Mouse (Mus musculus) embryo, embryonic 9.5 days (tissue): ENCODE measurements around the gene Sgms1.

ENCODE experiments used
- DNase-seq: peaks from one replicate; pipeline ENCODE4 v3.0.0-alpha.2; 2017; ENCODE audit errors: extremely low spot score

Gene Sgms1

GRCm38 (mm10) chr19:32242153-32242552, 147.4 kb downstream of the Sgms1 start:
- no peak for DNase-seq

GRCm38 (mm10) chr19:32240417-32240990, 149.0 kb downstream of the Sgms1 start:
- no peak for DNase-seq

GRCm38 (mm10) chr19:32239925-32240324, 149.6 kb downstream of the Sgms1 start:
- DNase-seq, result no peak

DNA sequence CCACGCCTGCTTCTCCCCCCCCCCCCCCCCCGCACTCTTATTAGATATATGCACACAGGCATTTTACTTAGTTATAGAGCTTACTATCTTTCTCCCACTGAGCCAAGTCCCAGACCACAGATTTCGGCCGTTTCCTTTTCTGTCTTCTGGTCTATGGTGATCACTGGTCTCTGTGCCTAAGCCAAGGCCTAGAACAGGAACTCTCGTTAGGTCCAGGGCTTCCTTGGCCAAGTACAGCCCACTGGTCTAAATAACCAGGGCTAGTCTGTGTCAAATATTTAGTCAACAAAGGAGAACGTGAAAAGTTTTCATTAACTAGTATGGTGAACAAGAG, 150.1 kb downstream of the Sgms1 start:
- DNase-seq, result no peak

DNA sequence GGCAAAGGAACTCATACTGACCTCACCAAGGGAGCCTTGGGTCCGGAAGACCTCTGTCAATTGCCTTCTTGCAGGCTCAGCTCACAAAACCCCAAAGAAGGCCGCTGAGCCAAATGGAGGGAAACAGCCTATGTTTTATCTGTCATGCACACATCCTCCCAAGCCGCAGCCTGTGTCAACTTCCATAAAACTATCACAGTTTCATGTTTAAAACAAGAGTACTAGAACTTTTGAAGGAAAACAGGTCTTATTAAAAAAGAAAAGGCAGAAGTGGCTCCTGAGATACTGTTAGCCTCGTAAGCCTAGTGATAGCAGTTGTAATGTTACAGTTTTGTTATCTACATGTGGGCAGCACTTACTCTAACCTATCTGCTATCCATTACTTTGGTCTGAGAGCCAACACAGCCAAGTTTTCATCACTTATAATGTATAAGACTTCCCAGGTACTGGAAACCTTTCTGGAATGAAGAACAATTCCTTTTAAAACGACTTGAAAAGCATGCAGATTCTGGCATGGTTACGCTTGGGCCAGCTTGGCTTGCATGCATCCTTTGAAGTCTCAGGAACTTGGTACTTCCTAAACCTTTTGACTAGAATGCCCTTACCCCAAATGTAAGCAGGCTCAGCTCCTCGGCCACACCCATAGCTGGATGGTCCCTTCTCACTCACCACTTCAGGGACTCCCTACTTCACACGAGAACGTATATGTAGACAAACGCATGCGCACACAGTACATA, 150.6 kb downstream of the Sgms1 start:
- no peak for DNase-seq

DNA sequence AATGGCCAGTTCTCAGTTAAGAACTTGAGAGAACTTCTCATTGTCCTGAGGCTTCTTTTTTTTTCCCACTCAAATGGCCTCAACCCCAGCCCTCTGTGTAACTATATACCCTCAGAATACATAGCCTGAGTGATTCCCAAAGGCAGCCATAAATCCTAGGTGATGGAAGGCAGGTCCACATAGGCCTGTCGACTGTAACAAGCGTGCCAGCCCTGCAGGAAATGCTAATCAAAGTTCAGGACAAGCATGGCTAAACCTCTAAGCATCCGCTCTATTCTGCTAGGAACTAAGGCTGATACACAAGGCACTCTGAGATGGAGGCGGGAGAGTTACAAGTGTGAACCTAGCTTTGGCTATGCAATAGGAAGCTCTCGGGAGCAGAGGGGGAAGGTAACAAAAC, 151.8 kb downstream of the Sgms1 start:
- no peak for DNase-seq

- DNase-seq, result no peak
Observed at GRCm38 (mm10) chr19:32237173-32237583, 152.3 kb downstream of the Sgms1 start.

GRCm38 (mm10) chr19:32234717-32235434, 154.6 kb downstream of the Sgms1 start:
- no peak for DNase-seq

- no peak for DNase-seq
Observed at GRCm38 (mm10) chr19:32231292-32231691, 158.2 kb downstream of the Sgms1 start.

- no peak for DNase-seq
Observed at GRCm38 (mm10) chr19:32230798-32231197, 158.7 kb downstream of the Sgms1 start.

- DNase-seq, result no peak
Observed at GRCm38 (mm10) chr19:32230301-32230700, 159.2 kb downstream of the Sgms1 start.

- no peak for DNase-seq
Observed at GRCm38 (mm10) chr19:32229776-32230175, 159.7 kb downstream of the Sgms1 start.

DNA sequence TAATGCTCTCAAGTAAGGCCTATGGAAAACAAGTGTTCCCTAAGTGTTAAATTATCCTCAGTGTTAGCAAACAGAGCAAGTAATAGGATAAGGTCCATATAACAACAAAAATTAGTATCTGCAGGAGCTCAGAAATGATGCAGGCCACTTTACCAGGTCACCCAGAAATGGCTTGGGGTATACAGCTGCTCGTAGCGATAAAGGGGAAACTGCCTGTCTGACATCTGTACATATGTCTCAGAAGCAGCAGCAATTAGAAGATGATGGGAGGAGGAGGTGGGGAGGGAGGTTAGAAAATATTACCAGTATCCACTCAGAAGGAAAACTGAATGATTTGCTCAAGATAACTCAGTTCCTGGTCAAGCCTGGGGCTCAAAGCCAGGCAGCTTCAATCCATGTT, 162.3 kb downstream of the Sgms1 start:
- no peak for DNase-seq

DNA sequence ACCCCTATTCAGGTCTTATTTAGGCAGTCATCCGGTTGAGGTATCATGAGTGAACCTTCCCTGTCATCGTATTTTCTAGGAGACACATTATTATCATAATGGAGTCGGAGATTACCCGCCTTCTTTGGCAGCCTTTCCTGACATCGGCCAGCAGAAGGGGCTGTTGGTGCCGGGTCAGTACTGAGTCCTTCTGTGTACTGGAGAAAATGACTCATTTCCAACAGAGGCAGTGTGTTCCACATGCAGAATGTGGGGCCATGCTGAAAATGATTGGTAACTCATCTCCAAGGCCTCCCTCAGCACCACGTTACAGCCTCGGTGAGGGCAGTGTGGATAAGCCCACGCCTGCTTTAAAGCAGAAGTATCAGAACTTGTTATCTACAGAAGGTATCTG, 164.4 kb downstream of the Sgms1 start:
- DNase-seq, result no peak

DNA sequence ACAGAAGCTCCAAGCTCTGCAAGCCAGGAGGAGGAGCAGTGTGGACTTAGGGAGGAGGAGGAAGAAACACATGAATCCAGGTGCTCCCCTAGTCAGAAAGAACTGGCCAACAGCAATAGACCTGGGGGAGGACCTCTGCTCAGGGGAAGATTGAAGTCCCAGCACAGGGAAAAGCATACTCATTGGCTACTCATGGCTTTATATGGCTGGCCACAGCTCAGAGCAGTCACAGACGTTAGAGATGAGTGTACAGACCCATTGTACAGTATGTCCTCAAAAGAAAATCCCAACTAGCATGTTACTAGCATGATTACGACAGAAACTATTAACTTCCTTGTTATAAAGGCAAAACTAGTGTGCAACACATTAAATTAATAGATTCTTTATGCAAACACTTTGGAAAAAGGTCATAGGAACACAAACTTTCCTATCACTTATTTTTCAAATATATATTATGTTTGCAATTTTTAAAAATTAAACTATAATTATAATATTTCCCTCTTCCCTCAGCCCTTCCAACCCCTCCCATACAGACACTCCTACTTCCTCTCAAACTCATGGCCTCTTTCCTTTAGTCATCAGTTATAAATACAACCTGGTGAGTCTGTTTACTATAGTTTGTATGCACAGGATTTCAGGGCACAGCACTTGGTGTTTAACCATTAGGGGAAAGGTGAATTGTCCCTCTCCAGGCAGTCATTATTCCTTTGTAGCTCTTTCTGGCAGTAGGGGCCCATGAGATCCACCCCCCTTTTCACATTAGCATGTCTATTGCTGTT, 165.0 kb downstream of the Sgms1 start:
- DNase-seq, result no peak

DNA sequence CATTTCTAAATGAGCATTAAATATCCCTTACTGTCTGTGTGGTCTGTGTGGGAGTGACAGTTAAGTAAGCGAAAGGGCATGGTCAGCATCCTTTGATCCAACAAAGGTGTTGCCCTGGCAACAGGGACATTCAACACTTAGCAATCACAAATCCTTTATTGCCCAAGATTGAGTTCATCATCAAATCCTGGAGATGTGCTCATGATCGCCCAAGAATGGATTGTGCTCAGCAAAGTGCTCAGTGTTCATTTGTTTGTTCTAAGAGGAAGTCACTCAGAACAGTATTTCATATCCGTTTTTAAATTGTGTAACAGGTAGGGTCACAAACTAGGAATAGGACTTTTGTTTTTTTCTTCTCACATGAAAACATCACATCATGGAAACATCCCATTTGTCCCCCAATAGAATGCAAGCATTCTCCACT, 165.8 kb downstream of the Sgms1 start:
- no peak for DNase-seq

- no peak for DNase-seq
Observed at GRCm38 (mm10) chr19:32222083-32222482, 167.4 kb downstream of the Sgms1 start.

- no peak for DNase-seq
Observed at GRCm38 (mm10) chr19:32220991-32221390, 168.5 kb downstream of the Sgms1 start.

DNA sequence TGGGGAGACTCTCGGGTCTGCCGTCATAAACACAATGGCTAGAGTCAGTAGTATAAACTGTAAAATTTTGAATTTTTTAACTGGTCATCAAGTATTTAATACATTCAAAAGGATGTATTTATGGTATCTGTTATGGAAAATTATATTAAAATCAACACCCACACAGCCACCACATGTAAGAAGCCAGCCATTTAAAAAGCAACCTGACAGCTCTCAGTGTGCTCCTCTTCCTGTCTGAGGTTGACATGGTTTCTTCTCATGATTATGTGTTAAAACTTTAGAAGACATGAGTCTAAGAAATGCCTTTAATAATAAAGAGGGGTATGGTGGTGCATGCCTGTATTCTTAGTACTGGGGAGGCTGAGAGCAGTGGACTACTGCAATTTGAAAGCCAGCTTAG, 172.8 kb downstream of the Sgms1 start:
- no peak for DNase-seq

DNA sequence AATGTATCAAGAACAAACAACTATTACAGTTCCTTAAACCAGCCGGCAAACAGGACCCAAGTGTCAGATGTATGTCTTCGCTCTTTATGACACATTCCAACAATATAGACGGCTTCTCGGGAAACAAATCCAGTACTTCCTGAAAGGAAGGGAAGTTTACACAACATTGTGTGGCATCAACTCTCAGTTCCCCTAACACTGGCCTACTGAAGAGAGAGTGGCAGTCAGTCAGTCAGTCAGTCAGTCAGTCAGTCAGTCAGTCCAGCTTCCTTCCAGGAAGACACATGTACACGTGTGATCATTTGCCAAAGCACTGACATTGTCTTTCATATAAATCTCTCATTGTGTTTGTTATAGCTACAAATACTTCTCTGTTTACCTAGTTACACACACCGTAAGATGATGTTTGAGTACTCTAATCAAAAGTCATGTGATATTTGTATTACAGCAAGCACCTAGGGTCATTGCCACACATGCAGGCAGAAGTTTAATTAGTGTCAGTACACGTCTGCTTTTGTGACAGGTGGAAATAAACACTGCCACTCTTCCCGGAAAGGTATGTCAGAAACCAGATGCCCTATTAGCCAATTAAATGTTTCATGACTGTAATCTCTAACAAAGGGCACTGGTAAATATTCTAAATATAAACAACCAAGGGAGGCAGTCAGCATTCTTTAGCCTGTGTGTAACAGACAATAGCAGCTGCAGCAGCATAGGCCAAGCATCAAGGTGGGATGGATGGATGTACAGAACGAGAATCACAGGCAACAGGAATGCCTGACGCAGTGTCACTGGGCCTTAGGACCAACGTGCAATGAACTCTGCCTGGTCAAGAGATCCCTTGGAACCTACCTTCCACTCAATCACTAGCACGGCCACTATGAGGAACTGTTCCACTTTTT, 174.4 kb downstream of the Sgms1 start:
- no peak for DNase-seq

DNA sequence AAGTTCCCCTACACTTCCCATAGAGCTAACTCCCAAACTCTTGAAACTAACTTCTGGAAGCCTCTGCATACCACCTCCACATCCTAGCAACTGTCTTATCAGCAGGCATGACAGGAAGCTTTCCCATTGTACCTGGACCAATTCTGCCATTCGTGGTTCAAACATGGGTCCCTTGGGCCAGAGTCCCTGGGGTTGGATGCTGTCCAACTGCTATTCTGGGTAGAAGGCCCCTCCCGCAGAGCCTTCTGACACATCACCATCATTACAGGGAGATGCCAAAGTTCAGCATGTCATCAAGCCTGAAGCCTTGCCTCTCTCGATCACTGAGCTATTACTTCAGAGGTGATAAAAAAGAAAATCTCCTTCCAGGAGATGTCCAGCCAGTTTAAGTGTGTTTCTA, 175.9 kb downstream of the Sgms1 start:
- DNase-seq, result no peak

DNA sequence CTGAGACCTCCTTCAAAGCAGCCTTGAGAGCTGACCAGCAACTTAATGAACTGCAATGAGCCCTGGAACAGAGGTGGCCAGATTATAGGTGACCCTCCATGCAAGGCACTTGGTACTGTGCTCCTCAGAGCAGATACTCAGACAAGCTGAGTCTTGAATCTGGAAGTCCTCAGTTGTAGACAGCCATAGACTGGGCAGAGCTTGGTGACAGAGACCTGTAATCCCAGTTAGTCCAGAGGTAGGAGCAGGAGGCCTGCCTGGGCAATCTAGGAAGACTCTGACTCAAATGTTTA, 178.3 kb downstream of the Sgms1 start:
- no peak for DNase-seq
